Mouse (Mus musculus): Measurements from ENCODE around the gene Tmem8. TPM values are rescaled to one million over a fixed set of nuclear protein-coding genes. Genes with fewer than 3 reads are reported as not detected.
A peak's percentile ranks its signal among the peaks of the same experiment; 100 is the strongest.

The Tmem8 gene
- 0.21 and 0.31 TPM in 2 replicates for polyA plus RNA-seq (2012)

DNA sequence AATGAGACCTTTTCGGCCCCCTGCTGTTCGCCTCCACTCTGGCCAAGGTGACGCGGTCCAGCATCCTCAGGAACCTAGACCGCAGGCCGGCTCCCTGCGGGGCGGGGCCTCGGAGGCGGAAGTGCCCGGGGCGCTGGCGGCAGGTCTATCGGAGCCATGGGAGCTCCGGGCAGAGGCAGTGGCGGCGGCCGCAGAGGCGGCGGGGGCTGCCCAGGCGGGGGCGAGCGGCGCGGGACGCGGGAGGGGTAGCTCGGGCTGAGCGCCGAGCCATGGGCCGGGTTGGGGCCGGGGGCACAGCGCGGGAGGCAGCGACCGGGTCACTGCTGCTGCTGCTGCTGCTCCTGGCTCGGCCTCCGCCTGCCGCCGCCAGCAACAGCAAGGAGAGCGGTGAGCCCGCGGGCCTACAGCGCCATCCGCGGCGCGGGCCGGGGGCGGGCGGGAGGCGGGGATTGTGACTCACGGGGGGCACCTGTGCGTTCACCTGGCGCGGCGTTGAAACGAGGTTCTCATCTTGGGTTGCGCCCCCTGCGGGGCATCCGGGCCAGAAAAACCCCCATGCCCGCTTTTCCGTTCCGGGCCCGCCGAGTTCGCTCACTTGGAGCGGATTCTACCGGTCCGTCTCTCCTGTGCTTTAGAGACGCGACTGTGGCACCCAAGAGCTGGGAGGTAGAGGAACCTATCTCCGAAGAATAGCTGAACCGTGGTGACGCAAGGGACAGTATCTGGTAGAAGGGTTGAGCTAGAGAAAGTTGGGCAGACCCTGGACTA, at the start of gene Tmem8:
Gene Tmem8 (plus strand): TSS at position 119 of the 768 bp plus-strand sequence.
- Histone ChIP-seq H3K4me3 (replicated peaks) (peak within 1 kb of the TSS; percentile 71), H3K4me1 (ENCODE audit: control insufficient read depth) (peaks cover 18% of the 10 kb centered on the region), H3K36me3 (ENCODE audit: control insufficient read depth) (no peaks in the 10 kb centered on the region), H3K9me3 (ENCODE audit: control insufficient read depth, low read length) (no peaks in the 10 kb centered on the region), H3K27me3 (ENCODE audit: control insufficient read depth) (peaks cover 76% of the 10 kb centered on the region)
- no peak for TF ChIP-seq GATA1 (IDR thresholded peaks at IDR 0.05; ENCODE audit: low read length)
- TF ChIP-seq TAL1 (IDR thresholded peaks at IDR 0.05; ENCODE audit: low read length), result no peak

DNA sequence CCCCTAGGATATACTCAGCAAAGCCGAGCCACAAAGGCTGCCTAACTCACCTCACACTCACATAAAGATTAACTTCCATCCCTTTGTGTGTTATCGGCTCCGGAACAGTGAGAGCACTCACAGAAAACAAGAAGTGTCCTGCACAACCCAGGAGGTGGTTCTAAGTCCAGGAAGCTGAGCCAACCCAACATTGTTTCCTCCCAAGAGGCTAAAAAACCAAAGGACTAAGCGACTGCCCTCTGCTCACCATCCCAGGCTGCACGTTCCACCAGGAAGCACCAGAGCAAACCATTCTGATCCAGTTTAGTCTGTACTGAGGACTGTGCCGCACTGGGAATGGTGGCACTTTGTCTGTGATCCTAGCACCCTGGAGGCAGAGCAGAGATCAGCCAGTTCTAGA, 48.2 kb upstream of the Tmem8 start:
- H3K36me3 ChIP-seq (ENCODE audit: control insufficient read depth), result no peaks in the 10 kb centered on the region
- TF ChIP-seq TAL1 (IDR thresholded peaks at IDR 0.05; ENCODE audit: low read length) (no peak), GATA1 (IDR thresholded peaks at IDR 0.05; ENCODE audit: low read length) (no peak)
- no peak overlapping the region for H3K4me3 ChIP-seq (replicated peaks)
- peaks cover 42% of the 10 kb centered on the region for H3K27me3 ChIP-seq (ENCODE audit: control insufficient read depth)
- H3K4me1 ChIP-seq (ENCODE audit: control insufficient read depth), result peaks cover 28% of the 10 kb centered on the region
- peaks cover 13% of the 10 kb centered on the region; the same call in 1 of the 2 replicates for H3K9me3 ChIP-seq (ENCODE audit: control insufficient read depth, low read length)

DNA sequence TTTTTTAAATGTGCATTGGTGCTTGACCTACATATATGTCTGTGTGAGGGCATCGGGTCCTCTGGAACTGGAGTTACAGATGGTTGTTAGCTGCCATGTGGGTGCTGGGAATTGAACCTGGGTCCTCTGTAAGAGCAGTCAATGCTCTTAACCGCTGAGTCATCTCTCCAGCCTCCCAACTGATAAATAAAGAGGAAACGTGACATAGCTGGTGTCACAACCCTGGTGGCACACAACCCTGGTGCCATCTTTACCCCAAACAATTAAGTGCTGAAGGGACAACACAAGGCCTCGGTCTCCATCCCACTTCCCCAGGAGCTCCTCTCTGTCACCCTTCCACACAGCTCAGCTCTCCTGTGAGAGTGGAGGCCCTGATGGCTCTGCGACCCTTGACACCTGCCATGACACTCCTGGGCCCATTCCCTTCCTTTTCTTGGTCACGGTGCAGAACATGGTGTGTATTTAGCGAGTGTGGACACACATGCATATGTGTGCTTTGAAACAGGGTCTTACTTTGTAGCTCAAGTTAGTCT, 46.5 kb upstream of the Tmem8 start:
- no peak for TF ChIP-seq GATA1 (IDR thresholded peaks at IDR 0.05; ENCODE audit: low read length)
- no peak for TF ChIP-seq TAL1 (IDR thresholded peaks at IDR 0.05; ENCODE audit: low read length)
- H3K36me3 ChIP-seq (ENCODE audit: control insufficient read depth), result no peaks in the 10 kb centered on the region
- H3K4me3 ChIP-seq (replicated peaks), result no peak overlapping the region
- peaks cover 56% of the 10 kb centered on the region for H3K27me3 ChIP-seq (ENCODE audit: control insufficient read depth)
- H3K4me1 ChIP-seq (ENCODE audit: control insufficient read depth), result peaks cover 31% of the 10 kb centered on the region
- H3K9me3 ChIP-seq (ENCODE audit: control insufficient read depth, low read length), result peaks cover 13% of the 10 kb centered on the region; the same call in 1 of the 2 replicates

DNA sequence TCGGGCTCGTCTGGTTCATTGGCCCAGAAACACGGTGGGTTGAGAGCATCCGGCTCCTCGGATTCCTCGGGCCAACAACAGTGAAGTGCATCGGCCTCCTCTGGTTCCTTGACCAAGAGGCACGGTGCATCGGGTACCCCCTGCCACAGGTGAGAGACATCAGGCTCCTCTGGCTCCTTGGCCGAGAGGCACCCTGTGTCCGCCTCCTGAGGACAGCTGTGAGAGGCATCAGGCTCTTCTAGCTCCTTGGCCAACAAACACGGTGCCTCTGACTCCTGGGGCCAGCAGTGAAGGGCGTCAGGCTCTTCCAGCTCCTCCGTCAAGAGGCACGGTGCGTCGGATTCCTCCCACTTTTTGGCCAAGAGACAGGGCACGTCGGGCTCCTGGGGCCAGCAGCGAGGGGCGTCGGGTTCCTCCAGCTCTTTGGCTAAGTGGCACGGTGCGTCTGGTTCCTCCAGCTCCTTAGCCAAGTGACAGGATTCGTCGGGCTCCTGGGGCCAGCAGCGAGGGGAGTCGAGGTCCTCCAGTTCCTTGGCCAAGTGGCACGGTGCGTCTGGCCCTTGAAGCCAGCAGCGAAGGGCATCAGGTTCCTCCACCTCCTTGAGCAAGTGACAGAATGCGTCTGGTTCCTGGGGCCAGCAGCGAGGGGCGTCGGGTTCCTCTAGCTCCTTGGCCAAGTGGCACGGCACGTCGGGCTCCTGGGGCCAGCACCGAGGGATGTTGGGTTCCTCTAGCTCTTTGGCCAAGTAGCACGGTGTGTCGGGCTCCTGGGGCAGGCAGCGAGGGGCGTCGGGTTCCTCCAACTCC, 44.9 kb upstream of the Tmem8 start:
- Histone ChIP-seq H3K27me3 (ENCODE audit: control insufficient read depth) (peaks cover 69% of the 10 kb centered on the region), H3K4me1 (ENCODE audit: control insufficient read depth) (peaks cover 31% of the 10 kb centered on the region), H3K9me3 (ENCODE audit: control insufficient read depth, low read length) (peaks cover 13% of the 10 kb centered on the region; the same call in 1 of the 2 replicates), H3K4me3 (replicated peaks) (peak overlapping the region; percentile 73), H3K36me3 (ENCODE audit: control insufficient read depth) (no peaks in the 10 kb centered on the region)
- TF ChIP-seq TAL1 (IDR thresholded peaks at IDR 0.05; ENCODE audit: low read length) (no peak), GATA1 (IDR thresholded peaks at IDR 0.05; ENCODE audit: low read length) (no peak)

DNA sequence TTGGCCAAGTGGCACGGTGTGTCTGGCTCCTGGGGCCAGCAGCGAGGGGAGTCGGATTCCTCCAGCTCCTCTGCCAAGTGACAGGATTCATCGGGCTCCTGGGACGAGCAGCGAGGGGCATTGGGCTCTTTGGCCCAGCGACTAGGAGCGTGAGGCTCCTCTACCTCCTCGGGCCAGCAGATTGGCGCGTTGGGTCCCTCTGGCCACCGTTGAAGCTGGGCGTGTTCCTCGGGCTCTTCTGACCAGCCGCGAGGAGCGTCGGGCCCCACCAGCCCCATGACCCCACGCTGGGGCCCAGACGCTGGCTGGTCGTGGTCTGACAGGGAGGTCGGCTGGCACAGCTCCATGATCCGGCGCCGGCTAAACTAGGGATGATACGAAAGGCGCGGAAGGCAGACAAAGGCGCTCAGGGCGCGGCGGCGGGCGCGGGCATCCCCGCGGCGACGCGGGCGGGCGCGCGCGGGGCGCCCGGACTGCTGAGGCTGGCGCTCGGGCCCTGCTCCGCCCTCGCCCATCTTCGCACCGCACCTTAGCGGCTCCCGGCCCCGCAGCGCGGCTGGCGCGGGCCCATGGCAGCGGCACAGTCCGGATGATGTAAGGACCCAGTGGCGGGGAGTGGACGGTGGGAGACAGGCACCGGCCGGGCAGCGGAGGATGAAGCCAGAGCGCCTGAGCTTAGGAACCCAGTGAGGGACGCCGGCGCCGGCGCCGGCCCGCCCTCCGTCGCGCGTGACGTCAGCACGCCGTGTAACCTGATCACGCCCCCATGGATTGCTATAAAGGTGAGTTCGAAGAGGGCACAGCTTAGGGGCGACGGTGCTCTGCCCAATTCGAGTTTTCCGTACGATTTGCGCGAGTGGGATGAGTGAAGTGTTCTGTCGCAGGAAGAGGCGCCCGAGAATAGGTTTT, 44.0 kb upstream of the Tmem8 start, which contains the start of gene Rab11fip3:
Gene Rab11fip3 (minus strand): TSS at position 725 of the 909 bp plus-strand sequence.
- Histone ChIP-seq H3K4me1 (ENCODE audit: control insufficient read depth) (peaks cover 31% of the 10 kb centered on the region), H3K36me3 (ENCODE audit: control insufficient read depth) (no peaks in the 10 kb centered on the region), H3K9me3 (ENCODE audit: control insufficient read depth, low read length) (peaks cover 13% of the 10 kb centered on the region; the same call in 1 of the 2 replicates), H3K4me3 (replicated peaks) (peak within 1 kb of the TSS; percentile 73), H3K27me3 (ENCODE audit: control insufficient read depth) (peaks cover 69% of the 10 kb centered on the region)
- TF ChIP-seq GATA1 (IDR thresholded peaks at IDR 0.05; ENCODE audit: low read length), result no peak
- TF ChIP-seq TAL1 (IDR thresholded peaks at IDR 0.05; ENCODE audit: low read length), result no peak

DNA sequence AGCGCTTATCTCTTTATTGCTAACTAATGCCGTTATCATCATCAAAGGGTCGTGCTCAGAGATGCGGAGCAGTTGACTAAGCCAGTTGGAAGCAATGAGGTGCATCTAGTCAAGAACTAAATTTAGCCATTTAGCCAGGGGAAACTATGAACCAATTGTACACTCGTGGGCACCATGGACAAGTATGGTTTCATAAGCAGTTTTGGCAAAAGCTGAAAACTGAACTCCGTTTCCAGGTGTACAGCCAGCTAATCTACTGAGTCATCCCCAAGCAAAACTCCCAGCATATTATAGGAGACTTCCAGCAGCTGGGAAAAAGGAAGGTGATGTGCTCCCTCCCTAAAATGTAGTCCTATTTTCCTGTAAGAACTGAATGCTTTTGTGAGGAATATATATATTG, 43.0 kb upstream of the Tmem8 start:
- Histone ChIP-seq H3K9me3 (ENCODE audit: control insufficient read depth, low read length) (peaks cover 13% of the 10 kb centered on the region; the same call in 1 of the 2 replicates), H3K4me3 (replicated peaks) (peak overlapping the region; percentile 73), H3K36me3 (ENCODE audit: control insufficient read depth) (no peaks in the 10 kb centered on the region), H3K27me3 (ENCODE audit: control insufficient read depth) (peaks cover 70% of the 10 kb centered on the region), H3K4me1 (ENCODE audit: control insufficient read depth) (peaks cover 31% of the 10 kb centered on the region)
- TF ChIP-seq TAL1 (IDR thresholded peaks at IDR 0.05; ENCODE audit: low read length), result no peak
- TF ChIP-seq GATA1 (IDR thresholded peaks at IDR 0.05; ENCODE audit: low read length), result no peak

DNA sequence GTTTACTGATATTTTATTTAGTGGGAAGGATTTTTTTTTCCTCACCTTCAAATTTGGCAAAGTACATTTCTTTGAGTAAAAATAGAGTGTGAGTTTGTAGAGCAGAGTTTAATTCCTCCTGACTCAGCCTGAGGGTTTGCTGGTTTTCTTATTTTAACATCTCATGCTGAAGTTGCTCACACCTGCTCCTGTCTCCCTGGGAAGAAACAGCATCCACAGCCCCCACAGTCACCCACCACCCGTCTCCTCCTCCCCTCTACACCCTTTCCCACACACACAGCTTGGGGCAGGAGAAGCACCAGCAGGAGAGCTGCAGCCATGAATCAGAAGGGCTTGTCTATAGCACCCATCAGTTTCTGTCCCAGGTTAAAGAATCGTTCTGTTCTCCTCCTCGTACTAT, 37.9 kb upstream of the Tmem8 start:
- TF ChIP-seq TAL1 (IDR thresholded peaks at IDR 0.05; ENCODE audit: low read length), result no peak
- TF ChIP-seq GATA1 (IDR thresholded peaks at IDR 0.05; ENCODE audit: low read length), result no peak
- Histone ChIP-seq H3K4me3 (replicated peaks) (no peak overlapping the region), H3K9me3 (ENCODE audit: control insufficient read depth, low read length) (no peaks in the 10 kb centered on the region), H3K36me3 (ENCODE audit: control insufficient read depth) (no peaks in the 10 kb centered on the region), H3K4me1 (ENCODE audit: control insufficient read depth) (peaks cover under 1% of the 10 kb centered on the region; the same call in 1 of the 2 replicates), H3K27me3 (ENCODE audit: control insufficient read depth) (peaks cover 39% of the 10 kb centered on the region)

DNA sequence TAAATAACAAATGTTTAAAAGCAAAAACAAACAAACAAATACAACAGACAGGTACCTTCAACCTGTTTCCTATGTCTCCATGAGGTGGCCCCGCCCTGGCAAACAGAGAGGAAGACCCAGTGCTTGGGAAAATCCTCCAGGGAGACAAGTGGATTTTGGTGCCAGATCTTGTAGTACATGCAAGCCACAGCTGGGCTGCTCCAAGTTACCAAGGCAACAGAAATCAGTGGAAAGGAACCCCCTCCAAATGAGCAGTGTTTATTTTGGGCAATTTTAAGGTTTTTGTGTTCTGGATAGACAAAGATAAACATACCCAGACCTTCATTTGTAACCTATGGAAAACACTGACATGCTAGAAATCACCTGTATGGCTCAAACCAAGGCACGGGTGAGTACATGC, 34.2 kb upstream of the Tmem8 start:
- H3K36me3 ChIP-seq (ENCODE audit: control insufficient read depth), result no peaks in the 10 kb centered on the region; the same call in 1 of the 2 replicates
- TF ChIP-seq GATA1 (IDR thresholded peaks at IDR 0.05; ENCODE audit: low read length) (no peak), TAL1 (IDR thresholded peaks at IDR 0.05; ENCODE audit: low read length) (no peak)

More for the DNA sequence above, 34.2 kb upstream of the Tmem8 start:
- Histone ChIP-seq H3K9me3 (ENCODE audit: control insufficient read depth, low read length) (no peaks in the 10 kb centered on the region), H3K4me1 (ENCODE audit: control insufficient read depth) (no peaks in the 10 kb centered on the region), H3K4me3 (replicated peaks) (no peak overlapping the region), H3K27me3 (ENCODE audit: control insufficient read depth) (peaks cover 15% of the 10 kb centered on the region)
